Mouse (Mus musculus) MEL-GATA-1-ER (cell line): ENCODE data around the gene Btbd35f15.
"Not testable (repeated sequence)": the region's sequence is repeated elsewhere in the genome, so short reads cannot be mapped to it uniquely, and the experiment has no call there.

ENCODE experiments used
- DNase-seq: peaks from one replicate; pipeline ENCODE4 v3.0.0-alpha.2; 2012; ENCODE audit warnings: low read depth; ENCODE audit errors: extremely low read depth

Btbd35f15 gene

DNA sequence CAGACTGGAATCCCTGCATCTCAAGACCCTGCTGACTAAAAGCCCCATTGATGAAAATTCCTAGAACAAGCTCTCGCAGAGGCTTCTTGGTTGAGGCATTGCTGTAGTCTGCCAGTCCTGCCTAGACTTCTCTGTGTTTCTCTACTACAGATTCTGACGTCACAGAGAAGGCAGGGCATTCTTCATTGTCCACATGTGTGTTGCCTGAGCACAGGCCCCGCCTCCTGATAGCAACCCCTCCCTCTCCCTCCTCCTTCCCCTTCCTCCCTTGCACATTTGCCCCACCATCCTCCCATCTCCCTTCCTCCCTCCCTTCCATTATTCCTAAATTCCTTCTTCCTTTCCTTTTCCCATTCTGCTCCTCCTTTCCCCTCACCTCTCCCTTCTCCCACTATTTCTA is at the start of gene Btbd35f15:
TSS of gene Btbd35f15 (minus strand) at position 101 of the 400 bp plus-strand sequence.
- not testable (repeated sequence) for DNase-seq
